Mouse (Mus musculus) lung, postnatal 25 days (tissue): Measurements from ENCODE around the gene Trmt1.

Source experiments
- DNase-seq: peaks from one replicate; pipeline ENCODE4 v3.0.0; 2022; ENCODE audit warnings: low spot score

The Trmt1 gene

GRCm38 (mm10) chr8:84708774-84709475, 22.8 kb downstream of the Trmt1 start:
- peak; percentile 88 for DNase-seq

DNA sequence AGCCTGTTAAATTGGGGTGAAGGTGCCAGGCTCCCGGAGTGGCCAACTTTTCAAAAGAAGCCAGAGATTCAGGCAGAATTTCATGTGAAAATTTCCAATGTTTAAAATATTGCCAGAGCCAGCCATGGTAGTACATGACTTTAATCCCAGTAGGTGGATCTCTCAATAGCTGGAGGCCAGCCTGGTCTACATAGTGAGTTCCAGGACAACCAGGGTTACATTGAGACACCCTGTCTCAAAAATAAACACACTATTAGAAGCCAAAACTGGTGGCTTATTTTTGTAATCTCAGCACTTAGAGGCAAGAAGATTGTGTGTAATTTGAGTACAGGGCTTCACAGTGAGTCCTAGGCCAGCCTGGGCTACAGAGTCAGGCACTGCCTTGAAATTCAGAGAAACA, 23.8 kb downstream of the Trmt1 start:
- DNase-seq: no peak

GRCm38 (mm10) chr8:84711312-84711711, 25.2 kb downstream of the Trmt1 start:
- DNase-seq: no peak

DNA sequence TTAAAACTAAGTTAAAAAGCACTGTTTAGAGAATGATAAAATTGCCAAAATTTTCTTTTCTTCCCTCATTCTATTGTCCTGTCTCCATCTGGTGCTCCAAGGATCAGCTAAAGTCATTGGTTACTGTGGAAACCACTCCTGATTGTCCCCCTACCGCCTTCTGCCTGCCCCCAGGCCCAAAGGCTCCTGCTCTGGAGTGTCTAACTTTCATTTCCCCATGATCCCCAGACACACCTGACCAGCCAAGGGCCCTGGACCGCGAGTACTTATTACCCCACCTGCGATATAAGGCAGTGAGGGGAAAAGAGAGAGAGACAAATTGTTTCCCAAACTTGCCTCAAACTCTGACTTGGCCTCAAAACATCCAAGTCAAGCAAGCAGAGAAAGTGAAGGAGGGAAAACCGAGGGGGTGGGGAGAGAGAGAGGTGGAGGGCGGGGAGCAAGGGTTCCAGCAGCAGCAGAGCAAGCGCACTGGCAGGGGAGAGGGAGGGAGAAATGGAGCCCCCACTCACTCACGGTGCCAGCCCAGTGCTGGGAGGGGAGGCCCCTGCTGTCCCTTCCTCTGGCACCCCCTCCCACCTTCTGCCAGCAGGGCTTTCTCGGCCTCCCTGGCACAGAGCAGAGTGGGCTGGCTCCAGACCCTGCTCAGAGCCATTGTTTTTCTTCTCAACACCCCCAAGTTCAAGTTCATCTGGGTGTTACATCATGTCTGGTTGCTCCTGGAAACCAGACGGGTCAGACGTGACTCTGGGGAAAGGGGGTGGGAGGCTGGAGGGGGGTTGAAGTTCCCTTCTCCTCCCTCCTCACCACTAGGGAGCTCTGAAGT, 26.0 kb downstream of the Trmt1 start:
- no peak for DNase-seq

DNA sequence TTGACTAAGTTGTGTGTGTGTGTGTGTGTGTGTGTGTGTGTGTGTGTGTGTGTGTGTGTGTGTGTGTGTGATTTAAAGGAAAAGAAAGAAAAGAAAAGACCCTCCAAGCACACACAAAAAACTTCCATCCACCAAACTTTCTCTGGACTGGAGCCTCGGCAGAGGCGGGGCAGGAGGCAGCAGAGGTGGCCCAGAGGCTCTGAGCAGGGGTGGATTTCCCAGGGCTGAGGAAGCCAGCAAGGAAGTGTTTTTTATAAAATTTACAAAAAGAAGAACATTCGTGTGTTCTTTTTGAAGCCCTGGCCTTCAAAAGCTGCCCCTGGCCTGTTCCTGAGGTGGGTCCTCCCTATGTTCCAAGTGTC, 26.6 kb downstream of the Trmt1 start:
- DNase-seq: no peak

GRCm38 (mm10) chr8:84713381-84713780, 27.3 kb downstream of the Trmt1 start:
- no peak for DNase-seq

DNA sequence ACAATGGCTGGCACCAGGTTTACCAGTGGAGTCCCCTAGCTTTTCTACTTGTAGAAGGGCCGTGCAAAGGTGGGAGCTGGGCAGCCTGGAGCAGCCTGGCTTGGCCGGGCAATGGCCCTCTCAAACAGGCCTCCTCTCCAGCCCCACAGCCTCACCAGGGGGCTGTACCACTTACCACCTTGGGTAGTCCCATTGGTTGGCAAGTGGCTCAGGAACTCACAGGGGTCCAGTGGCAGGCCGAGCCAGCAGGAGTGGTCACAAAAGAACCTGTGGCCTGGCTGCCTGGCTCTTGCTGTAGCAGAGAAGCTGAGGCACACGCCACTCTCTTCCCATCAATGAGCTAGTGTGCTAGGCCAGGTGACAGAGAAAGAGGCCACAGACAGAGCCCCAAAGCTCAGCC, 28.1 kb downstream of the Trmt1 start:
- DNase-seq: no peak

DNA sequence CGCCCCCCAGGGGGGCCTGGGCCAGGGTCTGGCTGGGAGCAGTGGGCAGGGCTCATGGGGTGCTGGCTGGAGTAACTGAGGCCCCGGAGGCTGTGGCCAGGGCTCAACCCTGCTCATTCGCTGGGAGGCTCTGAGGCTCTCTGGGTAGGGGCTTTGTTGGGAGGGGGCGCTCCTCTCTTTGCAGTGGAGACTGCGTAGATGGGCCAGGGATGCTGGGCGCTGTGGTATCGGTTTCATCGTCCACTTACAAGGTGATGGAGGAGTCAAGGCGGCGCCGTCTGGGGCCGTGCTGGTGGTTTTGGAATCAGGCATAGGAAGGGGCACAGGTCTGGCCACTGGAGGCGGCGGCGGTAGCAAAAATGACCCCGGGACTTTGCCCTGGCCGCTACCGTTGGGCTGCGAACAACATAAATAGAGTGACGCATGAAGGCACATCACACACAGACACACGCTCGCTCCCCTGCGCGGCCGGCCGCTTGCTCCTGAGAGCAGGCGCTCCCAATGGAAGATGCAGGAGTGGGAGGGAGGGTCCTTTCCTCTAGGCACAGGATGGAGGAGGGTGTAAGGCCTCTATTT, 29.9 kb downstream of the Trmt1 start:
- no peak for DNase-seq

GRCm38 (mm10) chr8:84716790-84717189, 30.7 kb downstream of the Trmt1 start:
- DNase-seq: no peak

DNA sequence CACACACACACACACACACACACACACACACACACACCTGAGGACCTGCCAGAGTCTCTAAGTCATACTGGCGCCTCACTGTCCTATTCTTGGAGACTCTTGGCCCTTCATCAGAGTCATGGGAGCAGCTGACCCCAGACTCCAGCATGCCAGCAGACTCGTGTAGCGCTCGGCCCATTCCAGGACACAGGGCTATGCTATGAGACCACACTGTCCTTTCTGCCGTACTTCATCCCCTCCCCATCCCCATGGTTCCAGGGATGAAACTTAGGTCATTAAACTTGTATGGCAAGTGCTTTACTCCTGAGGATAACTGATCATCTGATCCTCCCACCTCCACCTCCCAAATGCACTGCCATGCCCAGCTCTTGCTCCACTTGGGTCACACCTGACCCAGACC, 32.4 kb downstream of the Trmt1 start:
- no peak for DNase-seq

GRCm38 (mm10) chr8:84718959-84719690, 33.0 kb downstream of the Trmt1 start:
- DNase-seq: no peak

DNA sequence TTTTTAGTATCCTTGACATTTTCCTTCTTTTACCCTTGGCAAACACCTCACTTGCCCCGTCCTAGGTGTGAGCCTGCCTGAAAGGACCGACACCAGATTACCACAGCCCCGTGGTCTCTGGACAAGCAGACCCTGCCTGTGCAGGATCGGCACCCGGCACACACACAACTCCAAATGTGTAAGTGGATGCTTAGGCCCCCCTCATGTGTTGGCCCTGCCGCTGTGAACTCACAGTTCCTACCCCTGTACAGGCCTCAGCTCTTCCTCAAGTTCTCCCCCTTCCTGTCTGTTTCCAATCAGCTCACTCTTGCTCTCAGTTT, 36.4 kb downstream of the Trmt1 start:
- no peak for DNase-seq

DNA sequence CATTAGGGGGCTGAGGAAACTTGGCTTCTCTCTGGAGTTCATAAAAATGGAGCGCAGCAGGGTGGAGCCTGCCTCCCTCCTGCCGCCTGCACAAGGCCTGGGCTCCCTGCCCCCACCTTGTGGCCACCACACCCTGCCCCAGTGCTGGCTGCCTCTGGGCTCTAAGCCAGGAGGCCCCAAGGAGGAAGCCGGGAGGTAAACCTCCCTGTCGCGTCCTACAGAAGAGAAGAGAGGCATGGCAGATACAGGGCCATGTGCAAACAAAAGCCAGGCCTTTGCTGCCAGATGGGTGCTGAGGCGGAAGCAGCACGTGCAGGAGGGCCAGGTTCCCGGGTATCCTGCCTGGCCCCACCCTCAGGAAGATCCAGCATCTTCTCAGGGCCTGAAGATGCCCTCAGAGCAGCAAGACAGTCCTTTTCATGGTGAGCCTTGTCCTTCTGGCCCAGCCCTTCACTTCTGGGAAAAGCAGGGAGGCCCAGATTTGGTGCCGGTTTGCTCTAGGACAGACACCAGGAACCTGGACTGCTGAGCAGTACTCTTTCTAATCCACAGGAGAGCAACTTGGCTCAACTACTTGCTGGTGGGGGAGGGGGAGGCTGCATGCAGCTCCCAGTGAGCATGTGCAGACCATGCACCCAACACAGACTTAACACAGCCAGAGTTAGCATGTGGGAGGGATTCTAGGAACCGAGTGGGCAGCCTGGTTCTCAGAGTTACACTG, 36.9 kb downstream of the Trmt1 start, which contains the start of gene G430095P16Rik:
TSS of gene G430095P16Rik (plus strand) at position 158 of the 721 bp plus-strand sequence.
- DNase-seq: peak; percentile 93

- DNase-seq: no peak
Observed at GRCm38 (mm10) chr8:84723571-84723900, 37.4 kb downstream of the Trmt1 start.

- no peak for DNase-seq
Observed at GRCm38 (mm10) chr8:84724683-84725082, 38.6 kb downstream of the Trmt1 start.

DNA sequence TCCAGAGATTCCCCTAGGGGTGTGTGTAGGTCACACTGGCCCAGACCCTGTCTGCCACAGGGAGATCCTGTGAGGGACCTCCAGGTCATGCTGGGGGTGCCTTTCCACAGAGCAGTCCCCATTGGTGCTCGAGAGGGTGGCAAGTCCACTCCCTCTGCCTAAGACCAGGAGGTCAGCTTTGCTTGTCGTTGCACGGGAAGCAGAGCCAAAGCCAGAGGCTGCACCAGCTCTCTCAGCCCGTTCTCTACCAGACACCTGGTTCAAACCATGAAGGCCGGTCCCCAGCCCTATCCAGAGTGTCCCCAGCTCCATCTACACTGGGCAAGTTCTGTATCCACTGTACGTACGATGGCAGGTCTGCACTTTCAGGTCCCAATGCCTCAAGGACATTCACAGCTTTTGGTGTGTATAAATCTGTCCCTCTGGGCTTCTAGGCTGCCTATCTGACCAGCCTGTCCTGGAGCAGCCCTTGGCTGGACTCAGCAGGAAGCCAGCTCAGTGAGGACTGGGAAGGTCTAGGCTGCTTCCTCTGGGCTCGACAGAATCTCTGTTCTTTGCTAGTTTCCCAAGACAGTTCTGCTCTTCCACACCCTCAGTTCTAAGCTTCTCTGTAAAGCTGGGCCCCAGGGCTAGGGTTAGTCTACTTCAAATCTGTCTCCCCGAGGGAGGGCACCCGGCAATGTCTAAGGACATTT, 39.3 kb downstream of the Trmt1 start:
- DNase-seq: no peak

- peak; percentile 72 for DNase-seq
Observed at GRCm38 (mm10) chr8:84725941-84726259, 39.8 kb downstream of the Trmt1 start.

- DNase-seq: no peak
Observed at GRCm38 (mm10) chr8:84728474-84728873, 42.4 kb downstream of the Trmt1 start.

DNA sequence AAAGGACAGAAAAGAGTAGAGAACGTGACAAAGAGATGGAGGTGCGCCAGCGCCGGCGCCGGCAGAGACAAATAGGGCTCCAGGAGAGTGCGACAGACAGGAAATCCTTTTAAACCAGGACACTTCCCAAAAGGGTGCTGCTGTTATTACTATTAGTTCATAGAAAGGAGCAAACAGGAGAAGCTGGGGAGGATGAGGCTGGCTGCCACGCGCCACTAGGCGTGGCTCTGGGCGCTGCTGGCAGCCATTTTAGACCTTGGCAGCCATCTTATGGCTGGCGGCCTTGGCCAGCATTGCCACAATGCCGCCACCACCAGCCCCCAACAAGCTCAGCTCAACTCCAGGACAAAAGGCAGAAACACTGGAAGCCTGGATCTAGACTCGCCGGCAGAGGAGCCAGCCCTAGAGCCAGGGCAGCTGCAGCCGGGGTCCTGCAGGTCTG, 43.8 kb downstream of the Trmt1 start:
- no peak for DNase-seq

GRCm38 (mm10) chr8:84730541-84731370, 44.6 kb downstream of the Trmt1 start:
- DNase-seq: no peak
